Mouse (Mus musculus): ENCODE data around the gene Gm5169. TPM values are rescaled to one million over a fixed set of nuclear protein-coding genes. Genes with fewer than 3 reads are reported as not detected.
"Not testable (repeated sequence)": the region's sequence is repeated elsewhere in the genome, so short reads cannot be mapped to it uniquely, and the experiment has no call there.

The Gm5169 gene
- total RNA-seq (2021): not detected

DNA sequence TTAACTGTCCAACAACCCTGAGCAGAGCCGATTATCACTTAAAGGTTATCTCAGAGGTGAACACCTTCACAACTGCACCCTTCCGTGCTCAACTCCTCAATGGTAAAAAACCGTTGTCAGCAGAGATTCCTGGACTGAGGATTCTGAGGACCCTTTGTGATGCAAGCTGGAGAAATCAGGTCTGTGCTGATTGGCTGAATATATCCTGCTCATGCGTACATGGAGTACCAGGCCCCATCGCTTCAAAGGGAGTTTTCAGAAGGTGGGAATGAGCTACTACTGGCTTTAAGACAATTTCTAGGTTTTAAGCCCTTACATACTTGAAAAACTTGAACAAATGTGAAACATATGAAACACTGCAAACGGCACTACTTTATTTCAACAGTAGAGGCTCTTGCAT, at the start of gene Gm5169:
Gene Gm5169, minus strand, starts transcription at position 101 of the 400 bp plus-strand sequence.
- intact Hi-C loops (cut with DNase I); DNase-seq (ENCODE audit: extremely low spot score in 1 of 2, low spot score in 2 of 2): not testable (repeated sequence)

DNA sequence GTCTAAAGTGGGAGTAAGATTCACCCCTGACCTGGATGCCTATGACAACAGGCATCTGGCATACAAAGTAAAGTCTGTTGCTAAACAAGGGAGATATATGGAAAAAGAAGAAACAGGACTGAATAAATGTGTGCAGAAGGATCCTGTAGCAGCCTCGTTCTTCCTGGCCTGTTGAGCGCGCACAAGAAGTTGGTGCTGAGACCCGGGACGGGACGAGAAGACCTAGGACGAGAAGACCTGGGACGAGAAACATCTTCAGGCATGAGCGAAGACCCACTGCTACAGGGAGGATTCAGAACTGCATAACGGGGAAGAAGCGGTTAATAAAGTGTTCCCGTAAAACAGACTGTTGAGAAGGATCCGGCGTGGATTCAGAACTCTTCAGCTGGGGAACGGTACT, 46.2 kb upstream of the Gm5169 start:
- DNase-seq (ENCODE audit: extremely low spot score in 1 of 2, low spot score in 2 of 2); intact Hi-C loops (cut with DNase I): not testable (repeated sequence)
